Mouse (Mus musculus) Muller cell, postnatal 12 days (primary cell): Measurements from ENCODE around the gene Asic4.

ENCODE experiments used
- DNase-seq: peaks from one replicate; pipeline ENCODE4 v3.0.0-alpha.2; 2015; ENCODE audit errors: inconsistent ontology term

The Asic4 gene

DNA sequence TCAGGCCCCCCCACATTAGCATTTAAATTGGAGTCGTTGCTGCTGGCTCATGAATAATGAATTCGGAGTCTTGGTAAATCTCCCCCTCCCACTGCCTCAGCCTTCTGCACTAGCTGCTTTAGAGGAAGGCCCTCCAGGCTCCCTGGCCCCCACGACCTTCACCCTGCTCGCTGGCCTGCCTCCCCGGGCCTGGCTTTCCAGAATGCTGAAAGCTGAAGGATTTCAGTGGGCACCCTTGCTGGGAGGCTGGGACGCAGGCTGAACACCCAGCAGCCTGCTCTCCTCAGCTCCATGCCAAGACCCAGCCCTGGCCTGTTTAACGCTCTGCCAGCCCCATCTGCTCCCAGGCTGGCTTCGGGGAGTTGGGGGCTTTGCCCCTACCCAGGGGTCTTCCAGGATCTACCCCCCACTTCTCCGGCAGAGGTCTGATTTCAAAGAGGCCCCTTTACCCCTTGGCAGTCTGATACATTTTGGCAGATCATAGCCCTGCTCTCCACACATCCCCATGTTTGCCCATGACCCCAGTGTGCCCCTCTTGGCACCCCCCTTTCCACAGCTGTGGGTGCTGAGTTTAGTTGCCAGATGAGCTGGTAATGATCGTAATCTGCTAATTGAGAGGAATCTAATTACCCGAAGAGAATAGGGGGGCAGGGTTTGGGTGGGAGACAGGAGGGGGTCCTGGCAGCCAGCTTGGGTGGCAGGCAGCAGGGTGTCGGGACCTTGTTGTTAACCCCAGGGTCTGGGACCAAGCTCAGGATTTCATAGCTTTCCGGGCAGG lies 6.8 kb upstream of the Asic4 start:
- no peak for DNase-seq

GRCm38 (mm10) chr1:75444208-75444607 lies 6.0 kb upstream of the Asic4 start:
- no peak for DNase-seq

- no peak for DNase-seq
Observed at GRCm38 (mm10) chr1:75445141-75445701, 5.0 kb upstream of the Asic4 start.

DNA sequence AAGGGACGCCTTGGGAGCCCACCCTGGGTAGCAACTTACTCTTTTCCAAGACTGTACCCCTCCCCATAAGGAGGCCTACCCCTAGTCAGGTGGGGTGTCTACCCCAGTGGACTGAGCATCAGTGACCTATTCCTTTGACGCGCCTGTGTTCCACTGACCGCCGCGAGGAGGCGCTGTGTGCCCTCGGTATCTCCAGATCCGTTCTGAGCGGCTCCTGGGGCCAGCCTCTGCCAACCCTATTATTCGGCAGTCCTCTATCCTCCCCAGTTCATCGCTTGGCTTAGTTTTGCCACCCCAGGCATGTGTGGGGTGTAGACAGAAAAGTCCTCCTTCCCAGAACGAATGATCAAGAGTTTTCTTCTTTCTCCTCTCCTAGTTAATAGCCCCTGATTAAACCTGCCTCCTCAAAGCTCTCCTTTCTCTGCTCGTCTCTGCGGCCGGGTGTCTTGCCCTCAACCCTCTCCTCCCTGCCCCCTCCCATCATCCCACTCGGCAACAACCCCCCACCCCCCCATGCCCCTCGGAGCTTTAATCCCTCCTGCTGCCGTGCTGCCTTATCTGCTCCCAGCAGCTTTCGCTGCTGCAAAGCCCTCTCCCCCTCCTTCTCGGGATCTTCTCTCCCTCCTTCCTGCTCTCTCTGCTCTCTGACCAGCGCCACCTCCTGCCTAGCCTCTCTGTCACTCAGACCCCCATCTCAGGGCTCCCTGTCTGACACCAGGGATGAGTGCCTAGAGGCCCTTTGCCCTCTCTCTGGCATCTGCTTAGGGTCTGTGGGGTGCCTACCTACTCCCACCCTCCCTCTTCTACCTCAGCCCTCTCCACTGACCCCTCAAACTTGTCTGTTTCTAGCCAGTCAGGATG lies 4.3 kb upstream of the Asic4 start:
- DNase-seq: peak; percentile 73

DNA sequence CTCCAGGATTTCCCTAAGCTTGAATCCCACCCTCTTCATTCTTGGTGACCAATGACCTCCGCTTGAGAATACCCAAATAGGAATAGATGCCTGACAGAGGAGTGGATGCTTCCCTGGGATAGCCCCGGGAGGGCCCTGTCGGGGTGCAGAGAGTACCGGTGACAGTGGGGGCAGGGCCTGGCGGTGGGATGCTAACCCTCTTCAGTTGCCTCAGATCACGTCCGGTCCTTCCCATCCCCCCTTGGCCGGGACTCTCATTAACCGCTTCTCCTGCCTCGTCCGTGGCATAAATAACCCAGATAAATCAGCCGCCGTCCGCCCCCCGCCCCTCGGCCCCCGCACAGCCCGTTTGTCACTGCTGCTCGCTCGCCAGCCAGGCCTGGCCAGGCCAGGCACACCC lies 3.6 kb upstream of the Asic4 start:
- no peak for DNase-seq

GRCm38 (mm10) chr1:75447265-75448051 lies 2.8 kb upstream of the Asic4 start:
- no peak for DNase-seq

DNA sequence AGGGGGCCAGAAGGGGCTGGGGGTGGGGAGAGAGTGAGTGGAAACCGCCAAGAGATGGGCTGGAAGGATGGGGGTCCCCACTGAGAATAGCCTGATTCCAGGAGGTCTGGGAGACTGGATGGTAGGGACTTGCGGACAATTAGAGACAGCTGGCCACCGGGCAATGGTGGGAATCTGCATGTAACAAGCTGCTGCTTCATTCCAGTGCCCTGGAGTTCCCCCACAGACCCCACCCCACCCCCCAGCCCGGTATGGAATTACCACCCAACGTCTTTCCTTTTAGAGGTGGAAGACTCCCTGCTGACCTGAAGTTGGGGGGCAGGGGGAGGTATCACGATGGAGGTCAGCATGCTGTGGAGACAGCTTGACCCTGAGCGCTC lies 2.2 kb upstream of the Asic4 start:
- DNase-seq: no peak

DNA sequence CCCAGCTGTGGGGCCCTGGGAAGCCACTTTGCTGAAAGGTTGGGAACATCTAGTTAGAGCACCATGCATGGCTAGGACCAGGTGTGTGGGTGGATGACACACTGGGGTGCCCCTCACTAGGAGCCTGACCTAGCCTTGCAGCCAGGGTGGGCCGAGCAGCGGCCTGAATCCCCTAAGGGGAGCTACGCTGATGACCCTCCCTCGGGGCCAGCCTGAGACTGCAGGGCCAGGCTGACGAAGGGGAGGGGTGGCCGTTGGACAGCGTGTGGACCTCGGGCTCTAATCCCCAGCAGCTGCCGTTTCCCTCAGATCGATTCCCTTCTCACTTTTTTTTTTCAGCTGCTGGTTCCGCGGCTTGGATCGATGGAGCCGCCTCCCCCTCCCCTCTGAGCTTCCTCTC lies 1.3 kb upstream of the Asic4 start:
- no peak for DNase-seq

DNA sequence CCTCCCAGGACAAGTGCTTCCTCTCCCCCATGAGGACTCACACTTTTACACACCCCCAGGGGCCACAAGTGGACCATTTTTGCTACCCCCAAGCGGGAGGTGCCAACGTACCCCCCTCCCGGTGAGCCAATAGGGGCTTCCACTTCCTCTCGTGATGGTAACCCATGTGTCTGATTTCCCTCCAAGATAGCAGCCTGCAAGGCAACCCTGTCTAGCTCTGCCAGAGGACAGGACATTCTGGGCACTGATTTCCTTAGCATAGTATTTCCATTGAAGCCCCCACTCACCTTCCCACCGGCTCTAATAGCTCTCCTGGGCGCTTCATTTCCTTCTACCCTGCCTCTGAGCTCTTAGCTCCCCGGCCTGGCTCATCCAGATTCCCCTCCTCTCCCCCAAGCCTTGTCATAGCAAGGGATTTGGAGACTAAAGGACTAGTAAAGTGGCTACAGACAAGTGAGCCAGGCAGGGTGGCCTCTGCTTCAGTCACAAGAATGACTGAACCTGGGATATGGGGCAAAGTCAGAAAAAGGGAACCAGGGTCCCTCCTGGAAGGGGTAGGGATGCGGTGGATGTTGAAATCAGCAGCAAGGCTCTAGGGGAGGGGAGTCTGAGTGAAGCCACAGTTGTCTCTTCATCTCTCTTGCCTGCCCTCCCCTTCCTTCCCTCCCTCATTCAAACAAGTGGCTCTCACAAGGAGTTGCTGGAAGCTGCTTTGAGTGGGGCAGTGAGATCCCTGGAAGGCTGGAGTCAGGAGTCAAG lies 680 bp upstream of the Asic4 start:
- no peak for DNase-seq

GRCm38 (mm10) chr1:75451900-75452299 lies 1.7 kb downstream of the Asic4 start:
- no peak for DNase-seq

DNA sequence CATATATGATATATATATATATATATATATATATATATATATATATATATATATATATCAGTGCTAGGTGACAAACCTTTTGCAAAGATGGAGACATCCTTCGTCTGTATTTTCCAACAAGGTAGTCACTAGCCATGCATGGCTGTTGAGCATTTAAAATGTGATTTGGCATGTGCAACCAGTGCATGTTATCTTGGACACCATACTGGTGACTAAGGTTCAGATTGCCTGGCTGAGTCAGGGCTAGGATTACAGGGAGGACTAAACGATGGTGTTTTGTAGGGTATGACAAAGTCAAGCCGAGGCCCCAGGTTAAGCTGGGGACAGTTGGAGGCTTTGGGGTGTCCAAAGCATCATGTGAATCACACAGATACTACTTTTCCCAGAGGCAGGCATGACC lies 5.2 kb downstream of the Asic4 start:
- DNase-seq: no peak

DNA sequence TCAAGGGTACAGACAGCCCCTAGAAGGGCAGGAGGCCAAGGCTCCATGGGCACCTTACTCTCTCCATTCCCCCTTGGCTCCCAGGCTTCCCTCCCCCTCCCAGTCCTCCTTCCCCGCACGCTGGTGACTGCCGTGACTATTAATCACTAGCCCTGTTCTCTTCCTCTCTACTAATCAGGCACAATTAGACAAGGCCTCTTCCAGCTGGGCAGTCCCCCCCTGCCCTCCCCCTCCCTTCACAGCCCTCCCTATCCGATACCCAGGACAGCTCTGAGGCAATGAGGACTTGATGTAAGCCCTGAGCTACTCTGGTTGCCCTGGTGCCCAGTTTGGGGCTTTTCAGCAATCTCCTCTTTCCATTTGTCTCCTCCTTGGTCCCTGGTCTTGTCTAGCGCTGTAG lies 5.7 kb downstream of the Asic4 start:
- peak; percentile 30 for DNase-seq

- DNase-seq: no peak
Observed at GRCm38 (mm10) chr1:75456746-75457564, 6.7 kb downstream of the Asic4 start.

DNA sequence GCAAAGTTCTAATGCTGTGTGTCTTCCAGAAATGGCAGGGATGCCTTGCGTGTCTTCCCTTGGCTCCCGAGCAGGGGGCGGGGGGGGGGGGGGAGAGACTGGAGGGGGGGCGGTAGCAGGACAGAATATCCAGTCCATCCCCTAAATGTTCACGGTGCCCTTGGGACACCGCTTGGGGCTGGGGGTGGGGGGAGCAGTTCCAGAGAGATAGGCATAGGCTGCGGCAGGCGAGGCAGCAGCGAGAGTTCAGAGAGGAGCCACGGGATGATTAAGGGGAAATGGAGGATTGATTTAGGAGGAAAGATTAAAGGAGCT lies 7.4 kb downstream of the Asic4 start:
- no peak for DNase-seq

DNA sequence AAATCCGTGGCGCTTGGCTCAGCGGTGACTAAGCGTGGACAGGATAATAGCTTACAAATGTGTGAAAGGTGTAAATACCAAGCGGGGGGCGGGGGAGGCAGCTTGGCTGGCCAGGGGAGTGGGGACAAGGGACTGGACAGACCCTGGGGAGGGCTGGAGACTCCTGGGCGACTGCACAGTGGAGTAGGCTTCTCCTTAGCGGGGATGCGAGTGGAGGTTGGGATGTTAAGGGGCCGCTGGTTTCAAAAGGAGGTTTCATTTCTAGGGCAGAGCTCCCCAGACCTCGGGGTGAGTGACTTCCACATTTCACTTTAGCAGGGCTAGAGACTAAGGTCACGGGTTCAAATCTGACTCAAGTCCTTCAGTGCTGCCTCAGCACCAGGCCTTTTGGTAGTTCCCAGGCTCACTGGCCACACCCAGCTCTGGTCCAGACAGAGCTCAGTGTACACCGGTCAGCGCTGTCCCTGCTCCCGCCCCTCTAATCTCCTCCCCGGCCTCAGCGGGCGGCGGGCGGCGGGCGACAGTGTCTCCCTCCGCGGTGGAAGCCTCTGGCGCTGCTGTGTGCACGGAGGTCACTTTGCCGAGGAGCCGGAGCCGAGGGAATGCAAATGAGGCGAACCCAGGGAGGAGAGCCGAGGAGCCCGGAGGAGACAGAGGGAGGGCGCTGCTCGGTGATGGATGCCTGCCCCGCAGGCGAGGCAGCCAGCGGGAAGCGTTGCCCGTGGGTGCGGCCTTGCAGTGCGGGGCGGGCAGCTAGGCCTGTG lies 8.0 kb downstream of the Asic4 start:
- peak; percentile 62 for DNase-seq

GRCm38 (mm10) chr1:75458789-75459684 lies 8.8 kb downstream of the Asic4 start:
- no peak for DNase-seq

DNA sequence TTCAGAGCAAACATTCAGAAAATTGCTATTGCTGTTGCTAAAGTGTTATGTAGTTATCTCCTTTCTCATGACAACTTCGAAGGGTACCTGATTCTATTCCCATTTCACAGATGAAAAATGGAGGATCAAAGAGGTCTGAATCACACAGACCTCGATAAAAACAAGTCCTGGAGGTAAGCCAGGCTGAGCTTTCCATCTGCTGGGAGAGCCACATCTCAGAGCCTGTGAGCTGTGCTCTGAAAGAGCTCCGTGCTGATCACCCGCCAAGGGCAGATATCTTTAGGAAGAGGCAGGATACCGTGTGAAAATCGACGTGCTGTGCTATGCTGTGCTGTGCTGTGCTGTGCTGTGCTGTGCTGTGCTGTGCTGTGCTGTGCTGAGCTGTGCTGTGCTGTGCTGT lies 10.1 kb downstream of the Asic4 start:
- no peak for DNase-seq

- no peak for DNase-seq
Observed at GRCm38 (mm10) chr1:75462636-75463035, 12.4 kb downstream of the Asic4 start.
